Mouse (Mus musculus): ENCODE data around the gene Xpo6. TPM values are rescaled to one million over a fixed set of nuclear protein-coding genes. Genes with fewer than 3 reads are reported as not detected.
A peak's percentile ranks its signal among the peaks of the same experiment; 100 is the strongest.

The Xpo6 gene
- total RNA-seq, 2 experiments from 2014 or later: 58.6 to 128 TPM

DNA sequence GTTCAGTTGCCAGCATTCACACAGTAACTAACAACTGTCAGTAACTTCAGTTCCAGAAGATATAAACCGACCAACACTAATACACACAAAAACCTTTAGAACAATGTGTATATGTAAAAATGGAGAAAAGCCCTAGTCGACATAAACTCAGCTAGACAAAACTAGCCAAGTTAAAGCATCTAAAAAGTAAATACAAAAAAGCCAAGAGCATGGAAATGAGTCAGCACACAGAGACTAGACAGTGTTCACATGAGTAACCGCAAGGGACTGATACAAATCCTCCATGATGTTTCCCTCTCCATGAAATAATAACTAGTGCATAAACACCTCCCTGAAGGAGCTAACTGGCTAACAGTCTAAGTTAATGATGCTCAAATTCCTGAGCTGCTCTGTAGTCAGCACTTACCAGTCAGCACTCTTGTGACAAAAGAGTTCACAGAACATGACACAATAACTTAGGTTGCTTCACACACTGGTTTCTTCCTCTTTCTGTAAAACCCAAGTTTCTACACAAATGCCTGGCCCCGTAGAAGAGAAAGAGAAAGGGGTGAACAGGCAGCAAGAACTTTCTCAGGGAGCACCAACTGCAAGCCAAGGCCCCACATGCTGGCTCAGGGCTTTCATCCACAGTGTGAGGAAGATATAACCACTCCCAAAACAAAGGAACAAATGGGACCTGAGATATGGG lies 65.5 kb downstream of the Xpo6 start:
- ATAC-seq (ENCODE audit: poor library complexity, severe bottlenecking): peak; percentile 96

DNA sequence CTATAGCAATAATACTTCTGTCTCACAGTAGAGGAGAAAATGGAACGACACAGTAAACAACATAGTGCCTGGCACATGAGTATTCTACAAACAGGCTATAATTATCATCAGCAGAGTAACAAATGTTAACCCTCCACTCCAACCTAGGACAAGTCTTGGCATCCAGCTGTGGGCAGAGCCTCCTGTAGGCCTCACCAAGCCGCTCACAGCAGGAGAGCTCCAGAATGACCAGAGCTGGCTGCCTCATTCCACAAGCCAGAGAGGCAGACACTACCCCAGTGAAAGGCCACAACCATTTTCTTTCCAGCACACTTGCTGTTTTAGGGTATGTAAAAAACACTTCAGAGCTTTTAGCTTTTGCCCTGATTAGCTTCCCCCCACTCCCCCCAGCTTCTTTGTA lies 72.6 kb downstream of the Xpo6 start:
- no peak for ATAC-seq (ENCODE audit: poor library complexity, severe bottlenecking)

DNA sequence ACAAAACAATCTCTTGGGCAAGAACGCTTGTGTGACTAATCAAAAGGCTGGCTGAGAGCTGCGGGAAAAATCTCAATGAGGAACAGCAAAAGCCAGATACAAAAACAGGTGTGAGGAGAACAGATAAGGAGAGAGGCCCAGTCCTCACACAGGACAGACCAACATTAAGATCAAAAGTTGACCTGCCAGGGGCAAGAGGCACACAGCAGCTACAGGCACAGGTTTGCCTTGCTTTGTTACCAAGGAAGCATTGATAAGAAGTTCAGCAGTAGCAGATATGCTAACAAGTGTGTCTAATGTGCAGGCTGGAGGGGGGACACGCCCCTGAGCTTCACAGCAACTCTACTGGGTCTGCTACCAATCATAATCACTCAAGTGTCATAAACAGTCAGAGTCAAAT lies 73.8 kb downstream of the Xpo6 start:
- ATAC-seq (ENCODE audit: poor library complexity, severe bottlenecking): no peak

DNA sequence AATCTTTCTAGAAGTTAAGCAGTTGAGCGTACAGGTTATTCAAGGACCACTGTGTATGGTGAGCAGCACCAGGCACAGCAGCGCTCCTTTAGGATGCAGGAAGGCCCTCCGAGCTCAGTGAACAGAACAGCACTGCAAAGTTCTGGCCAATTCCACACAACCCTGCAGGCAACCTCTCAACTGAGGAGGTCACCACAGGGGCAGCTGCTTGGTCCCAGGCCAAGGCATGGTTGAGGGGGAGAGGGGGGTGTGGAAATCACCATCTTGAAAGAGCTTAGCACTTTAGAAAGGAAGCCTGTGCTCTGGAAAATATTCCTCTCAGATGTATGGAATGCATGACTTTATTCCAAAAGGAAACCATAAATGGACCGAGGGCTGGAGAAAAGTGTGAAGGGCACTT lies 78.8 kb downstream of the Xpo6 start:
- no peak for ATAC-seq (ENCODE audit: poor library complexity, severe bottlenecking)

DNA sequence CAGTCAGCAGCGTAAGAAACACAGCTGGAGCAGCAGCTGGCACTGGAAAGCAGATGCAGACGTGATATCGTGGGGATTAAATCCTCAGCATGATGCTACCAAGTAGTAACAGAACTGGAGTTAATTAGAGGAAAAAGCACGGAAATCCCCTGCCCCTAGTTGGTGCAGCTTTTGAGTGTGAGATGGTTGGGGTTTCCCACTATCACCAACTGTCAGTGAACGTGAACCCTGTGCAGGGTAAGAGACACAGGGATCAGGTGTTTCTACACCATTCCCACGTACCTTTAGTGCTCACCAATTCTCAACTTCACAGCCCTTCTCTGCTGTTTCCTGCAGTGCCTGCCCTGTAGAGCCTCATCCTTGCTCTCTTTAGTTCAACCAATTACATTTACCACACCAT lies 80.5 kb downstream of the Xpo6 start:
- ATAC-seq (ENCODE audit: poor library complexity, severe bottlenecking): no peak

DNA sequence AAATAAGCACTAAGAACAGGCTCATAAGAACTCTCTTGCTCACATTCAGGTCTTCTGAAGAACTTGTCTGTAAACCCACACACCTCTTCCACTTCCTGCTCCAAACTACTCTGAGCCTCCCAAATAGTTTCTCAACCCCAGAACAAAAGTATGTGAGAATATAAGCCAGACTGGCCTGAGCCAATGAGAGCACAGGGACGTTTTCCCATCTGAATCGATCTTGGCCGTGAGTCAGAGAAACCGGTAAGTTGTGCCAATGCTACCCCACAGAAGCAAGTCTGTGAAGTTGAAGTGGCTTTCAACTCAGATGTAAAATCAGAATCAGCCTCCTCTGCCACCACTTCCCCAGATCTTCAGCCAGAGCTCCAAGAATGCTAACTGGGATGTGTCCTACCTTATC lies 87.0 kb downstream of the Xpo6 start:
- no peak for ATAC-seq (ENCODE audit: poor library complexity, severe bottlenecking)

DNA sequence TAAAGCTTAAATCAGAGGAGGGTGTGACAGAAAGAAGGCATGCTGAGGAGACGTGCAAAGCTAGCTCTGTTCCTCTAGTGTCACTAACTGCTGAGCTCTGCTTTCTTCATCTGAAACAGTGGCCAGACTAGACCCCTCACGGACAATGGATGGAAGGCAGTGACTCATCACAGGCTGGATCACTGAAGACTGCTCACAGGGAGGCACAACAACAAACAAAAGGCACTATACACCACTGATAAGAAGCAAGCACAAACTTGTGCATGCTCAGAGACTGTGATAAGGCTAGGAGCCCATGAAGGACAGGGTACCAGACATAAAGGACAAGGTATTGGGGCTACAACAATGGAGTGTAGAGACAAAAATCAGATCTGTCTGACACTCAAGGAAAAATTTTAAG lies 89.1 kb downstream of the Xpo6 start:
- ATAC-seq (ENCODE audit: poor library complexity, severe bottlenecking): no peak

DNA sequence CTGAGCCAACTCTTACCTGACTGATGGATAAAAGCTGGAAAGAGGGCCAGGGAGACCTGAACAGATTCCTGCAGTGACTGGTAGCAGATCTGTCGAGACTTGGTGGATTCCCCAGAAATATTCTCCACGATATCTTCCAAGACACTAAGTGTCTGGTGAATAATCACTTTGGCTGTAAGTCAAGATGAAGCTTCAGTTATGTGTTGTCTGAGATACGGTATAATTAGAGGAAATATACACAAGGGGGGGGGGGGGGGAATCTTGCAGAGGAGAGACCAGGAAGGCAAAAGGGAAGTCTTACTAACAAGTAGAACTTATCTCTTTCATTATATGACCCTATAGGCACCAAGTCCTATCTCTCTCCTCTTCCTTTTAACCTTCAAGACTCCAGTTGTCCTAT lies 90.4 kb downstream of the Xpo6 start:
- no peak for ATAC-seq (ENCODE audit: poor library complexity, severe bottlenecking)

DNA sequence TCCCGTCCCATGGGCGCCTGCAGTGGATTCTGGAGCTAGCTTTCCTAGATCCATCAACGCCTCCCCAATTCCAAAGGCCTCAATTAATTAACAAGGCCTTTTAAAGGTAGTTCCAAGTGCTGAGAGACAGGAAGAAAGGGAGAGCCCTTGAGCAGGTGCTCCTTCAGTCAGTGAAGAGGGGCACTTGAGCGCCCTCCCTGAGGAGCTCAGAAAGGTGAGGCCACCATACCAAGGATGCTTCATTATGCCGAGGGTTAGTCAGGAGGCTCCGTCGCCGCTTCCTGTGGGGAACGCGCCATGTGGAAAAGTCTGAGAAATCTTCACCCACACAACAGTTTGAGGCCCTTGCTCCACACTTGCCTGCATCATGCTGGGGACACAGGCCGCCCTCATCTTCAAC lies 99.9 kb downstream of the Xpo6 start:
- ATAC-seq (ENCODE audit: poor library complexity, severe bottlenecking): no peak

DNA sequence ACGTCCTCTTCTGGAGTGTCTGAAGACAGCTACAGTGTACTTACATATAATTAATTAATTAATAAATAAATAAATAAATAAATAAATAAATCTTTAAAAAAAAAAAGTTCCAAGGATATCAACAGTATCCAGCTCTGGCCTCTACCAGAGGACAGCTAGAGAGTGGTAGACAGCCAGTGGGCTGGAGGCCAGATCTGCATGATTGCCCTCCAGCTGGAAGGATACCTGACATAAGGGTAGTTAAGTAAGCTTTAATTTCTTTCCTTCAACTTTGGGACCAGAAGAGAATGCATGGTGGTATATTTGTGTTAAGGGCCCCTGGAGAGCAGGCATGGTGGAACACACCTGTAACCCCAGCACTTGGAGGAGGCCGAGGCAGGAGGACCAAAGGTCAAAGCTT lies 100.5 kb downstream of the Xpo6 start:
- ATAC-seq (ENCODE audit: poor library complexity, severe bottlenecking): no peak

DNA sequence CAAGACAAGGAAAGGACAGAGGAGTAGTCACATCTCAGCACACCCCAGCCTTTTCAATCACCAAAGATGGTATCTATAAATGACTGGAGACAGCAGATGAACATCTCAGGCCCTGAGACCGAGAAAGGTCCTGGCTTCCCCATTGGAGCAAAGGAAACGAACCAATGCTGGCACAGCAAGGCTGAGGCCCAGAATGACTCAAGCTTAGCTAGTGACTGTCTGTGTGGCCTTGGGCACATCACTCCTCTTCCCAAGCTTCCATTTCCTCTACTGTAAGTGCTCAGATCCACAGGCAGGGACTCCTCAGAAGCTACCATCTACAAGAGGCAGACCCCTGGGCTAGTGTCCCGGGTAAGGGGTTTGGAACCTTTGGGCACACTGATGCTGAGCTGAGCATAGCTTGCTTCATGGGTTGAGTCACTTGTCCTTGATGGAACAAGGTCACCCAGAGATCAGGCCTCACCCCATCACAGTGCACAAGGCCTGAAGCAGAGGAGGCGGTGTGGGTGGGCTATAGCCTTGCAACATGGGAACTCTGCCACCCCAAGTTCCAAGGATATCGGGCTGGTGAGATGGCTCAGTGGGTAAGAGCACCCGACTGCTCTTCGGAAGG lies 101.0 kb downstream of the Xpo6 start:
- ATAC-seq (ENCODE audit: poor library complexity, severe bottlenecking): no peak

DNA sequence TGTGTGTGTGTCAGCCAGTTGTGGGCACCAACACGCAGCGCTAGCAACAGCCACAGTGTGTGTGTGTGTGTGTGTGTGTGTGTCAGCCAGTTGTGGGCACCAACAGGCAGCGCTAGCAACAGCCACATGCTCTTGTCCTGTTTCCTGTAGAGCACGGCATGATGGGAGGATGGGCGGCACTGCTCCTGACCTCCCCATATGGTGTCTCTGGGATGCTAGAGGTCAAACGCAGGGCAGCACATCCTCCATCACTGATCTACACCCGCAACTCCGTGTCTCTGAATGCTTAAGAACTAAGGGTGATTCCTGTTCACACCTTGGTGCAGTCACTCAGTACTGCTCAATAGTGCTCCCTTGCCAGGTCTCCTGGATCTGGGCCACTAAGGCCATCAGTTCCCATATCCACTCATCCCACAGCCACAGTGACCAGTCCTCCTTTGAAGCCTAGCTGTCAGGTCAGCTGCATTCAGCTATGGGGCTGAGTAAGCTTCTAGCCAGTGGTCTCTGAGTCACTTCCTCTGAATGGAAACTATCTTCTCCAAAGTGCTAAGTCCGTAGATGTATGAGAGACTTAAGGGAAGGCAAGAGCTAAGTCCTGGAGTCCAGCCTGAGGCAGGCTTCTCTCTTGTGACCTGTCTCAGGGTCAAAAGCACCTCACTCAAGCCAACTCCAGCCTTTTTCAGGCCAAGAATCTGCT lies 102.9 kb downstream of the Xpo6 start:
- ATAC-seq (ENCODE audit: poor library complexity, severe bottlenecking): no peak

DNA sequence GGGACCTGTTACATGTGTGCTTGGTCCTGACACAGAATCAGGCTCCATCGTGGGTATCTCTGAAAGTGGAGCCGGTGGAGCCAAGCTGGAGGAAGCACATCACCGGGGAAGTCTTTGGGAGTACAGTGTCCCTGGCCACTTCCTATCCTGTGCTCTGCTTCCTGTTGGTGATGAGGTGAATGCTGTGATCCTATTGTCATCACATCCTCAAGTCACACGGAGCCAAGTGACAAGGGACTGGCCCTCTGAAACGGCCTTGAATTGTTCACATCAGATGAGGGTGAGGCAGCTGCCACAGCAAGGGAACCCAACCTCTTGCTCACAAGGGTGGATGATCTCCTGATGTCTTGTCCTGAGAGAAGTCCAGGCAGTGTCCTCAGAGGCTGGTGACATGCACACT lies 103.7 kb downstream of the Xpo6 start:
- ATAC-seq (ENCODE audit: poor library complexity, severe bottlenecking): no peak

DNA sequence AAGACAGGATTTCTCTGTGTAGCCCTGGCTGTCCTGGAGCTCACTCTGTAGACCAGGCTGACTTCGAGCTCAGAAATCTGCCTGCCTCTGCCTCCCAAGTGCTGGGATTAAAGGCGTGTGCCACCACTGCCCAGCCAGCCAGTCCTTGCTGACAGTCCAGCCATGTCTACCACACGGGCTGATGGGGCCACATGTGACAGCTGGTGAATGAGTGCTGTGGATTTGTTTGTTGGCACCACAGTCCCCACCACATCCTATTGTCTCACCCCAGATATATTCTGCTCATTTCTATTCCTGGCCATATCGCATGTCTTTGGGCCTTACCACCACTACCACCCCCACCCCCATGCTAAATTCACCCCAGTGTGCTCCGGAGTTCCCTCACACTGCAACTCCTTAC lies 105.6 kb downstream of the Xpo6 start:
- no peak for ATAC-seq (ENCODE audit: poor library complexity, severe bottlenecking)

DNA sequence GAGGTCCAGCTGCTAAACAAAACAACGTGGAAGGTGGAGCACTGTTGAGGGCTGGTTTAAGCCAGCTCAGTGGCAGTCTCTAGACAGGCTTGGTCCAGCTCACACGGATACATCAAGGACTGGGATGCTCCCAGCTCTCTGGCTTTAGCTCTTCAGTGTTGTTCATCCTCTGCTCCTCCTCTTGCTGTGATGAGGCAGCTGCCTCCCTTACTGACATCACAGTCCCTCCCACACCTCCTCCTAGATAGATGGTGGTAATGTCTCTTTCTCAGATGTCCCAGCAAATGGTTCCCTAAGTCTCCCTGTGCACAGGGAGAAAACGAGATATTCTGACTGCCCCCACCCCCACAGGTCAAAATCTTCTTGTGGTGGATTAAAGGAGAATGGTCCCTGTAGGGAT lies 107.1 kb downstream of the Xpo6 start:
- no peak for ATAC-seq (ENCODE audit: poor library complexity, severe bottlenecking)

DNA sequence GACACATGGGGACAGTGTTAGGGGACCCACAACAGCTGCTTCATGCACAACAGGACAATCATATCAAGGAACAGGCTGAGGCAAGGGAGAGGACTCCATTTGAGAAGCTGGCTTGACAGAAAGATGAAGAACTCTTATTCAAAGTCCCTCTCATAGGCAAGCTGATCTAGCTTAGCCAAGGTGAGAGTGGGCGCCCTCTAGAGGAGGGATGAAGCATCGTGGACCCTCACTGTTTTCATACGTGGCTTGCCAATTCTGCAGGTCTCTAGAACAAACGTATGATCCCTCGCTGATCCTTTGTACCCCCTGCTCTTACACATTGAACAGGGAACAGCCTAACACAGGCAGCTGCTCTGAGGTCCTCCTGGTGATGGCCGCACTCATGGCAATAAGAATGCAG lies 110.5 kb downstream of the Xpo6 start:
- peak; percentile 53 for ATAC-seq (ENCODE audit: poor library complexity, severe bottlenecking)

DNA sequence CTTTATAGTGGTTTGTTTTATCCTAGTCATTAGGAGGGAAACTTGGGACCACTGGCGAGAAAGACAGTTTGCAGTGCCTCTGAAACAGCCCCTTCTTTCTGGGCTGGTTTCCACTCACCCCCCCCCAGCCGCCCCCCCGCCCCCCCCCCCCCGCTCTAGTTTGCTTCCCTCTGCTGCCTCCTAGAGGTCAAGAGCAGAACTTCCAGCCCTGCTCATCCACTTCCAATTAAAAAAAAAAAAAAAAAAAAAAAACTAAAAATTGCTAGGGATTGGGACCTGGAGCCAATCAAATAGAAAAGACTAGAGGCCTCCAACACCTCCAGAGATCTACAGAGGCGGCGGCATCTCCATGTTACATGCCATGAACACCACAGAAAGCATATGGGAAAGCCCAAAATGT lies 112.1 kb downstream of the Xpo6 start:
- ATAC-seq (ENCODE audit: poor library complexity, severe bottlenecking): no peak

DNA sequence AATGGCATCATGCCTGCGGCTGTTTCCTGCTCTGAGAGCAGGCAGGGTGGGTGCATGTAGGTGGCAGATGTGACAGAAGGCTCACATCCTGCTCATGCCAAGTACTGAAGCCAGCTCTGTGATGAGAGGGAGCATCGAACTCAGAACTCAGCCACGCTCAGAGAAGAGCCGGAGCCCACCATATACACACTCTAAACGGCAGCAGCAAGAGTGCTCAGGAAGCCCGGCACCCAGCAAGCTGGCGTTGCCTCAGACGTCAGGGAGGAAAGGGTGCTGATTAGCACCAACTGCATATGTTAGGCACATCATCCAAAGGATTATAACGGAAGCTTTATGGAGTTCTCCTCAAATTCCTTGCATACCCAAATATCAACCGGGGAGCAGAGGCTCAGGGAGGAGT lies 112.7 kb downstream of the Xpo6 start:
- no peak for ATAC-seq (ENCODE audit: poor library complexity, severe bottlenecking)

DNA sequence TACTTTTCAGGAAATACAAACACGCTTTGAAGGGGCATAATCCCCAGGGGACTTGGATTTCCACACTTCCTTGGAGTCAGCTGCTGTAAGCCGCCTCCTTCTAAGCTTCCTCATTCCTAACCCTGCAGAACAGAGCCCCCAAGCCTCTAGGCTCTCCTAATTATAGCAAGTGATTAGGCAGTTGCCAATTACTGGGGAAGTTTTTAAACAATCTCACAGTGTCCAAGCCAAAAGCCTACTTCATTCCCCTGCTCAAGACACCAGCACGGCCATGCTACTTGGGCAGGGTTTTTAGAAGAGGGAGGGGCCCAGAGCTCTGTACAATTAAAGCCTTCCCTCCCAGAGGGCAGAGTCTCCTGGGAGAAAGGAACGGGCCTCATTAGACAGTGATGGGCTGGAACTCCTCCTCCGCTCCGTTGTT lies 114.0 kb downstream of the Xpo6 start:
- ATAC-seq (ENCODE audit: poor library complexity, severe bottlenecking): peak; percentile 61

DNA sequence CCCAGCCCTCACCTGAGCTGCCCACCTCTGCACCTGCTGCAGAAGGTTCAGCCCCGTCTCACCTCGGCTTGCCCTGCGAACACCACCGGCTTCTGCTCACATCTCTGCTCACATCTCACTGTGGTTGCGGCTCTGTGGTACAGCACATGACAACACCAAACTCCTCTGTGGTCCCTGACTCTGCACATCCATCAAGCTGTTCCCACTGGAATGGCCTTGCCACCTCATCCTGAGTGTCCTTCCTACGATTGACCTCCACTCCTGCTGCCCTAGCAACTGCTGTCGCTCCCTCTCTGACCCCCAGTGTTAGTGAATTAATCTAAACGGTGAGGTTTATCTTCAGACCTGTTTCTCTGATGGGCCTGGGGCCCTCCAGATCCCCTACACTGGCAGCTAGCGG lies 115.1 kb downstream of the Xpo6 start:
- no peak for ATAC-seq (ENCODE audit: poor library complexity, severe bottlenecking)

DNA sequence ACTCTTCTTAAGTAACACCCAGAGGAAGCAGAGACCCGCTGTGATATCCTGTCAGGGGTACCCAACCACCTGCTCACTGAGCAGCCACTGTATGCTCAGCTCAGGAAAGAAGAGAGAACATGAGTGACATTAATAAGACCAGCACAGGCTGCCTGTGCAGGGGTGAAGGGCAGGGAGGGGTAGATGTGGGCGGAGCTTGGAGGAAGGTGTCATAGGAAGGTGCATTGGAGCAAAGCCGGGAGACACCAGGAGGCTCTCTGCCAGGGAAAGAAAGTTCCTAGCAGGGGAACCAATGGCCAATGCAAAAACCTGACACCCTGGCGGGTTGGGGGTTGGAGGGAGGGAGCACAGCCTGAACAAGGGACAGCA lies 116.3 kb downstream of the Xpo6 start:
- ATAC-seq (ENCODE audit: poor library complexity, severe bottlenecking): no peak

DNA sequence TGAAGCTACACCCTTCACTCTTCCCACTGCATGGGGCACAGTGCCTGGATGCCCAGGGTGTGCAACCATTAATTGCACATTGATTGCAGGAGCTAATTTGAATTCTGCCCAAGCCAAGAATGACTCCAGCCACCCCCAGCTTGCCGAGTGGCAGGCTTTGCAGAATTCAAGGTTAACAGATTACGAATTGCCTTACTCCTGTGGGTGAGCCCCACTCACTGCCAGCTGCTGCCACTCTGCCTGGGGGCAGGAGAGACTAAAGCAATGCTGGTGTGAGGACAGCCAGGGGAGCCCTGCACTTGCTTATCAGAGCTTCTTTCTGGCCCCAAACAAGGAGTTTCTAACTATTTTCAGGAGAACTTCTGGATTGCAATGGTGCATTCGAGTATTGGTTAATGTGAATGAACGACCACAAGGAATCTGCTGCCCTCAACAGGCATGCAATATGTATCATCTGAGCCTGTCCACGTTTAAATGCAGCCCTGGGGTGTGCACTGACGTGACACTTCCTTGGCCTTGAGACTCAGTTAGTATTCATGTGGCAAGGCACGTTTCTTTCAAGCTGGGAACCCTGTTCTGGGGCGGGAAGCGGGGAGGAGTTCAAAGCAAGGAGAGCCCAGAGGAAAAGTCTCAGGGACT lies 116.8 kb downstream of the Xpo6 start:
- ATAC-seq (ENCODE audit: poor library complexity, severe bottlenecking): no peak

All from megakaryocyte, adult 5-6 weeks (primary cell).